Mouse (Mus musculus): Measurements from ENCODE around the gene Cds1. TPM values are rescaled to one million over a fixed set of nuclear protein-coding genes. Genes with fewer than 3 reads are reported as not detected.
"Not testable (repeated sequence)": the region's sequence is repeated elsewhere in the genome, so short reads cannot be mapped to it uniquely, and the experiment has no call there.

Gene Cds1
- total and polyA plus RNA-seq, 2 experiments = 0.37 to 0.67 TPM

GRCm38 (mm10) chr5:101828932-101829331 is 64.0 kb downstream of the Cds1 start:
- Histone ChIP-seq H3K4me3 (ENCODE audit: insufficient read depth, low read depth, low read length) (no peak overlapping the region), H3K9ac (ENCODE audit: low read depth, low read length) (no peak overlapping the region), H3K79me2 (ENCODE audit: control insufficient read depth, insufficient read depth, low read length) (no peaks in the 10 kb centered on the region), H3K36me3 (ENCODE audit: control insufficient read depth, insufficient read depth, low read length) (no peaks in the 10 kb centered on the region; the same call in 1 of the 2 replicates), H3K27me3 (ENCODE audit: control insufficient read depth, insufficient read depth, low read length) (peaks cover 3% of the 10 kb centered on the region; the same call in 1 of the 2 replicates), H3K27ac (replicated peaks; ENCODE audit: insufficient read depth, low read depth, low read length) (no peak overlapping the region), H3K4me1 (ENCODE audit: control insufficient read depth, insufficient read depth, low read length) (peaks cover 3% of the 10 kb centered on the region)
- 90% methylated on average over 3 of the region's 3 CpGs for WGBS
- DNase-seq (ENCODE audit: extremely low read depth, low read depth, low spot score) = no peak
- TF ChIP-seq CTCF (IDR thresholded peaks at IDR 0.05; ENCODE audit: low read depth, low read length) (no peak), POLR2A (IDR thresholded peaks at IDR 0.05; ENCODE audit: extremely low read depth, insufficient read depth, low read length) (no peak)

DNA sequence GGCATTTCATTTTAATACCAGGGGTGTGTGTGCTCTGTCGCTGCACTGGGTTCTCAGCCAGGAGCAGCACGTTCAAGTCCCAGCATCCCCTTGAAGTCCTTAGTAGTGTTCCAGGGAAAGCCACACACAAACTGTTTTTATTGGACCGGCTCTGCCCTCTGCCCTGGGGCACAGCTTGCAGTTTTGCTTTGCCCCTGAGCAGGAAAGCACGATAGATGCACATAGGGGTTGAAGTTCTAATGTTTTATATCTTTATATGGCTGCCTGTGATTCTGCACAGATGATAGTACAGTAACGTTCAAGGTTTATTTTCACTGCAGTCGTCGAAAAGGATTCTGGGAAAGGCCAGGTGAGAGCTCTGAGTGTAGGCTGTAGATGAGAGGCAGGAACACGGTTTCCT is 65.2 kb downstream of the Cds1 start:
- H3K9ac ChIP-seq (ENCODE audit: low read depth, low read length) = no peak overlapping the region
- TF ChIP-seq POLR2A (IDR thresholded peaks at IDR 0.05; ENCODE audit: extremely low read depth, insufficient read depth, low read length) (no peak), CTCF (IDR thresholded peaks at IDR 0.05; ENCODE audit: low read depth, low read length) (no peak)
- WGBS = 82% methylated on average over 8 of the region's 8 CpGs

DNA sequence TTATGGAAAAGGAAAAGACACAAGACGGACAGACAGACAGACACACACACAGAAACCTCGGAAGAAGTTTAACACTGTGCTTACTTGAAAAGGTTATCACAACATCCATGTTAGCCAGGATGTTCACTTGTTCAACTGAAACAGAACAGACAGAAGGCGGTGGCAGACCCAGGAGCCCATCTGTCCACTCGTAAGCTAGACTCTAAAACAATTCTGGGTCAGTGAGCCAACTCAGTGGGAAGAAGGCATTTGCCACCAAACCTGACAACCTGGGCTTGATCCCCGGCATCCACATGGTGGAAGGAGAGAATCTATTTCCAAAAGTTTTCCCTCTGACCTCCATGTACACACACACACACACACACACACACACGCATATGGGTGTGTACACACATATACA is 67.1 kb downstream of the Cds1 start:
- Histone ChIP-seq H3K27me3 (ENCODE audit: control insufficient read depth, insufficient read depth, low read length) (no peaks in the 10 kb centered on the region), H3K79me2 (ENCODE audit: control insufficient read depth, insufficient read depth, low read length) (no peaks in the 10 kb centered on the region), H3K27ac (replicated peaks; ENCODE audit: insufficient read depth, low read depth, low read length) (no peak overlapping the region), H3K4me1 (ENCODE audit: control insufficient read depth, insufficient read depth, low read length) (peaks cover 3% of the 10 kb centered on the region), H3K9ac (ENCODE audit: low read depth, low read length) (no peak overlapping the region), H3K36me3 (ENCODE audit: control insufficient read depth, insufficient read depth, low read length) (peaks cover 9% of the 10 kb centered on the region), H3K4me3 (ENCODE audit: insufficient read depth, low read depth, low read length) (no peak overlapping the region)
- 96% methylated on average over 6 of the region's 6 CpGs for WGBS
- no peak for DNase-seq (ENCODE audit: extremely low read depth, low read depth, low spot score)
- TF ChIP-seq CTCF (IDR thresholded peaks at IDR 0.05; ENCODE audit: low read depth, low read length) = no peak
- TF ChIP-seq POLR2A (IDR thresholded peaks at IDR 0.05; ENCODE audit: extremely low read depth, insufficient read depth, low read length) = no peak

More for the DNA sequence above, 65.2 kb downstream of the Cds1 start:
- DNase-seq (ENCODE audit: extremely low read depth, low read depth, low spot score) = no peak
- no peaks in the 10 kb centered on the region for H3K27me3 ChIP-seq (ENCODE audit: control insufficient read depth, insufficient read depth, low read length)
- no peak overlapping the region for H3K4me3 ChIP-seq (ENCODE audit: insufficient read depth, low read depth, low read length)
- no peak overlapping the region for H3K27ac ChIP-seq (replicated peaks; ENCODE audit: insufficient read depth, low read depth, low read length)
- H3K36me3 ChIP-seq (ENCODE audit: control insufficient read depth, insufficient read depth, low read length) = peaks cover 2% of the 10 kb centered on the region; the same call in 1 of the 2 replicates
- peaks cover 3% of the 10 kb centered on the region for H3K4me1 ChIP-seq (ENCODE audit: control insufficient read depth, insufficient read depth, low read length)
- H3K79me2 ChIP-seq (ENCODE audit: control insufficient read depth, insufficient read depth, low read length) = no peaks in the 10 kb centered on the region

GRCm38 (mm10) chr5:101832991-101833390 is 68.1 kb downstream of the Cds1 start:
- peaks cover 11% of the 10 kb centered on the region for H3K36me3 ChIP-seq (ENCODE audit: control insufficient read depth, insufficient read depth, low read length)
- H3K4me3 ChIP-seq (ENCODE audit: insufficient read depth, low read depth, low read length) = no peak overlapping the region
- WGBS = 27% methylated on average over 5 of the region's 5 CpGs
- DNase-seq (ENCODE audit: extremely low read depth, low read depth, low spot score) = peak; percentile 92
- no peak overlapping the region for H3K9ac ChIP-seq (ENCODE audit: low read depth, low read length)
- H3K27me3 ChIP-seq (ENCODE audit: control insufficient read depth, insufficient read depth, low read length) = no peaks in the 10 kb centered on the region
- no peaks in the 10 kb centered on the region for H3K79me2 ChIP-seq (ENCODE audit: control insufficient read depth, insufficient read depth, low read length)
- H3K27ac ChIP-seq (replicated peaks; ENCODE audit: insufficient read depth, low read depth, low read length) = no peak overlapping the region
- peaks cover 3% of the 10 kb centered on the region for H3K4me1 ChIP-seq (ENCODE audit: control insufficient read depth, insufficient read depth, low read length)
- TF ChIP-seq POLR2A (IDR thresholded peaks at IDR 0.05; ENCODE audit: extremely low read depth, insufficient read depth, low read length) = no peak
- no peak for TF ChIP-seq CTCF (IDR thresholded peaks at IDR 0.05; ENCODE audit: low read depth, low read length)

DNA sequence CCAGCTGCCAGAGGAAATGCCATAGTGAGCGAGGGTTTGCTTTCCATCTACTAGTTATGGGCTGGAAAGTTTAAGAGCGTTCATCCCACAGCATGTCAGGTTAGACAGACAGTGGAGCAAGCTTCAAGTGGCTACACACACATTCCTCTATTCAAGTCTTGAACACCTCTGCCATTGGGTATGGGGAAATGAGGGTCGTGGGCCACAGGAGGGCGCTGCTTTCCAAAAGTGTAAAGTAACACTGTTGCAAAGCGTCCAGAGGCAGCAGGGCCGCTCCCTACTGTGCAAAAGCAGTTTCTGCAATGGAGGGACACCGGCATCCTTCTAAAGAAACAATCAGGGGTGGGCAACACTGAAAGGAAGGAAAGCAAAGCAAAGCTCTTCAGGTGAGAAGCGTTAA is 68.9 kb downstream of the Cds1 start:
- H3K27ac ChIP-seq (replicated peaks; ENCODE audit: insufficient read depth, low read depth, low read length) = no peak overlapping the region
- no peak for DNase-seq (ENCODE audit: extremely low read depth, low read depth, low spot score)
- no peak overlapping the region for H3K4me3 ChIP-seq (ENCODE audit: insufficient read depth, low read depth, low read length)

DNA sequence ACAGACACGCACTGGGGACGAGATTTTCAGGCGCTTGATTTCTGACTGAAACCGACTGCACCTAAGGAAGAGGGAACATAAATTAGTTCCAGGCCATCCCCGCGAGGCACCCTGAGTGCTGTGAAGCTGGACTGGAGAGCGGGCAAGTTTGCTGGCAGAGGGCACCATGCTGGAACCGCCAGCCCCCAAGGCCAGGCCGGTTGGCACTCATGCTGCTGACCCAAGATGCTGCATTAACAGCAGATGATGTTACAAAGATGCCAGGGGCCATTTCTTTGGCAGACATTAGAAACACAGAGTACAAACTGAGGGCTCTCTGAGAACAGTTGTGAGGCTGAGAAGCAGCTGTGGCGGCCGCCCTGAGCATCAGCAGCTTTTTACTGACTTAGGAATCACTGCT is 71.3 kb downstream of the Cds1 start:
- Histone ChIP-seq H3K27ac (replicated peaks; ENCODE audit: insufficient read depth, low read depth, low read length) (no peak overlapping the region), H3K79me2 (ENCODE audit: control insufficient read depth, insufficient read depth, low read length) (no peaks in the 10 kb centered on the region), H3K4me1 (ENCODE audit: control insufficient read depth, insufficient read depth, low read length) (peaks cover 3% of the 10 kb centered on the region), H3K27me3 (ENCODE audit: control insufficient read depth, insufficient read depth, low read length) (no peaks in the 10 kb centered on the region), H3K36me3 (ENCODE audit: control insufficient read depth, insufficient read depth, low read length) (peaks cover 28% of the 10 kb centered on the region), H3K4me3 (ENCODE audit: insufficient read depth, low read depth, low read length) (no peak overlapping the region), H3K9ac (ENCODE audit: low read depth, low read length) (no peak overlapping the region)
- no peak for TF ChIP-seq POLR2A (IDR thresholded peaks at IDR 0.05; ENCODE audit: extremely low read depth, insufficient read depth, low read length)
- 96% methylated on average over 11 of the region's 11 CpGs for WGBS
- no peak for DNase-seq (ENCODE audit: extremely low read depth, low read depth, low spot score)

More for the DNA sequence above, 68.9 kb downstream of the Cds1 start:
- H3K27me3 ChIP-seq (ENCODE audit: control insufficient read depth, insufficient read depth, low read length) = no peaks in the 10 kb centered on the region
- H3K9ac ChIP-seq (ENCODE audit: low read depth, low read length) = no peak overlapping the region
- peaks cover 3% of the 10 kb centered on the region for H3K4me1 ChIP-seq (ENCODE audit: control insufficient read depth, insufficient read depth, low read length)
- H3K79me2 ChIP-seq (ENCODE audit: control insufficient read depth, insufficient read depth, low read length) = no peaks in the 10 kb centered on the region
- peak; percentile 25; the same call in 1 of the 2 replicates for TF ChIP-seq CTCF (IDR thresholded peaks at IDR 0.05; ENCODE audit: low read depth, low read length)
- TF ChIP-seq POLR2A (IDR thresholded peaks at IDR 0.05; ENCODE audit: extremely low read depth, insufficient read depth, low read length) = no peak
- H3K36me3 ChIP-seq (ENCODE audit: control insufficient read depth, insufficient read depth, low read length) = peaks cover 13% of the 10 kb centered on the region
- WGBS = 95% methylated on average over 8 of the region's 8 CpGs

GRCm38 (mm10) chr5:101837605-101838004 is 72.7 kb downstream of the Cds1 start:
- not testable (repeated sequence) for H3K4me1 ChIP-seq (ENCODE audit: control insufficient read depth, insufficient read depth, low read length); H3K27ac ChIP-seq (replicated peaks; ENCODE audit: insufficient read depth, low read depth, low read length); H3K79me2 ChIP-seq (ENCODE audit: control insufficient read depth, insufficient read depth, low read length); DNase-seq (ENCODE audit: extremely low read depth, low read depth, low spot score); H3K27me3 ChIP-seq (ENCODE audit: control insufficient read depth, insufficient read depth, low read length); H3K4me3 ChIP-seq (ENCODE audit: insufficient read depth, low read depth, low read length); H3K9ac ChIP-seq (ENCODE audit: low read depth, low read length)
- 95% methylated on average over 2 of the region's 2 CpGs for WGBS
- peaks cover 40% of the 10 kb centered on the region for H3K36me3 ChIP-seq (ENCODE audit: control insufficient read depth, insufficient read depth, low read length)

Measured in liver, adult 2 months (tissue).